In the genomic region with DNA sequence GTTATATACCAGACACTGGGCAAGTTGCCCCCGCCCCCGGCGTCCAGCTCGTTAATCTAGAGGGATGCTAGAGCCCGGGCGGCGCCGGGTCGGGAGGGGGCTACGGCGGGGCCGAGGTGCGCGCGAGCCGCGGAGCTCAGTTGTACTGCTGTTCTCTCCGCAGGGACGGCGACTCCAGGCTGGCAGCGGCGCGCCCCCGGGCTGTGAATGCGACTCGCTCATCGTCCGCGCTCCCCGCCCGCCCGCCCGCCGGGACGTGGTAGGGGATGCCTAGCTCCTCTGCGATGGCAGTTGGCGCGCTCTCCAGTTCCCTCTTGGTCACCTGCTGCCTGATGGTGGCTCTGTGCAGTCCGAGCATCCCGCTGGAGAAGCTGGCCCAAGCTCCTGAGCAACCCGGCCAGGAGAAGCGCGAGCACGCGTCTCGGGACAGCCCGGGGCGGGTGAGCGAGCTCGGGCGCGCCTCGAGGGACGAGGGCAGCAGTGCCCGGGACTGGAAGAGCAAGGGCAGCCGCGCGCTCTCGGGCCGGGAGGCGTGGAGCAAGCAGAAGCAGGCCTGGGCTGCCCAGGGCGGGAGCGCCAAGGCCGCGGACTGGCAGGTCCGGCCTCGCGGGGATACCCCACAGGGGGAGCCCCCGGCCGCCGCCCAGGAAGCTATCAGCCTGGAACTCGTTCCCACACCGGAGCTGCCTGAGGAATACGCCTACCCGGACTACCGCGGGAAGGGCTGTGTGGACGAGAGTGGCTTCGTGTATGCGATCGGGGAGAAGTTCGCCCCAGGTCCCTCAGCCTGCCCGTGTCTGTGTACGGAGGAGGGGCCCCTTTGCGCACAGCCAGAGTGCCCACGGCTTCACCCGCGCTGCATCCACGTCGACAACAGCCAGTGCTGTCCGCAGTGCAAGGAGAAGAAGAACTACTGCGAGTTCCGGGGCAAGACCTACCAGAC, we compare ENCODE assay signal across 8 mouse cellular contexts. TPM values are rescaled to one million over a fixed set of nuclear protein-coding genes. Genes with fewer than 3 reads are reported as not detected.
A peak's percentile ranks its signal among the peaks of the same experiment; 100 is the strongest.
DNase-seq lines count a peak whose midpoint lies in the region; ATAC-seq and TF ChIP-seq lines count a peak whose summit lies in the region.

No protein-coding gene starts in this region.

- H3K4me2 ChIP-seq in kidney, embryonic 16.5 days (replicated peaks; ENCODE audit: low read depth, low read length): peak overlapping the region; percentile 76
- H3K4me2 ChIP-seq in forebrain, postnatal 0 days (ENCODE audit: low read depth): peak overlapping the region; percentile 97
- H3K4me2 ChIP-seq in neural tube, embryonic 14.5 days (ENCODE audit: low read depth, low read length): peak overlapping the region; percentile 98

- WGBS in kidney, embryonic 16.5 days: under 1% methylated on average over 93 of the region's 93 CpGs
- under 1% methylated on average over 93 of the region's 93 CpGs for WGBS in forebrain, postnatal 0 days
- WGBS in limb, embryonic 10.5 days: under 1% methylated on average over 85 of the region's 93 CpGs
- whole genome bisulfite sequencing in neural tube, embryonic 14.5 days: under 1% methylated on average over 86 of the region's 93 CpGs

- H3K9ac ChIP-seq in kidney, embryonic 16.5 days (replicated peaks; ENCODE audit: low read length): peak overlapping the region; percentile 47; the same call in 1 of the 2 replicates
- peak overlapping the region; percentile 63 for H3K9ac ChIP-seq in forebrain, postnatal 0 days
- H3K9ac ChIP-seq in neural tube, embryonic 14.5 days (replicated peaks; ENCODE audit: low read depth, low read length): peak overlapping the region; percentile 55

- TF ChIP-seq CTCF in forebrain, postnatal 0 days (IDR thresholded peaks at IDR 0.05; ENCODE audit: low read depth): no peak

- no peak overlapping the region for H3K27ac ChIP-seq in kidney, embryonic 16.5 days (ENCODE audit: low read length)
- no peak overlapping the region for H3K27ac ChIP-seq in forebrain, postnatal 0 days (ENCODE audit: low read depth, low read length)
- peak overlapping the region; percentile 42; the same call in 1 of the 2 replicates for H3K27ac ChIP-seq in limb, embryonic 10.5 days
- no peak overlapping the region for H3K27ac ChIP-seq in neural tube, embryonic 14.5 days (ENCODE audit: low read depth, low read length)

- H3K9me3 ChIP-seq in kidney, embryonic 16.5 days (ENCODE audit: low read length): no peaks in the 10 kb centered on the region
- H3K9me3 ChIP-seq in forebrain, postnatal 0 days (ENCODE audit: low read length): no peaks in the 10 kb centered on the region
- no peaks in the 10 kb centered on the region for H3K9me3 ChIP-seq in limb, embryonic 10.5 days (replicated peaks)
- no peaks in the 10 kb centered on the region for H3K9me3 ChIP-seq in neural tube, embryonic 14.5 days (ENCODE audit: control insufficient read depth, low read length)

- H3K4me1 ChIP-seq in kidney, embryonic 16.5 days (ENCODE audit: insufficient read depth, low read length): peaks cover 27% of the 10 kb centered on the region
- H3K4me1 ChIP-seq in forebrain, postnatal 0 days (ENCODE audit: insufficient read depth): peaks cover 5% of the 10 kb centered on the region; the same call in 1 of the 2 replicates
- H3K4me1 ChIP-seq in limb, embryonic 10.5 days: peaks cover 26% of the 10 kb centered on the region
- no peaks in the 10 kb centered on the region; the same call in none of the 2 replicates for H3K4me1 ChIP-seq in neural tube, embryonic 14.5 days (ENCODE audit: control insufficient read depth, insufficient read depth, low read length)

- peaks cover 68% of the 10 kb centered on the region for H3K27me3 ChIP-seq in kidney, embryonic 16.5 days (ENCODE audit: insufficient read depth, low read length)
- peaks cover 44% of the 10 kb centered on the region for H3K27me3 ChIP-seq in forebrain, postnatal 0 days (ENCODE audit: insufficient read depth, low read length)
- H3K27me3 ChIP-seq in limb, embryonic 10.5 days (ENCODE audit: low read depth, poor library complexity, severe bottlenecking): peaks cover 64% of the 10 kb centered on the region
- peaks cover 15% of the 10 kb centered on the region for H3K27me3 ChIP-seq in neural tube, embryonic 14.5 days (ENCODE audit: control insufficient read depth, insufficient read depth, low read length)

- DNase-seq in kidney, adult 9 months: no peak
- peak; percentile 63 for DNase-seq in embryo, embryonic 10 days (ENCODE audit: low spot score)
- DNase-seq in forebrain, postnatal 0 days: peak; percentile 46
- peak; percentile 69 for DNase-seq in limb, embryonic 10.5 days (ENCODE audit: low spot score)
- DNase-seq in thymus, postnatal 25 days: no peak

- H3K36me3 ChIP-seq in kidney, embryonic 16.5 days (ENCODE audit: insufficient read depth, low read length): no peaks in the 10 kb centered on the region
- H3K36me3 ChIP-seq in forebrain, postnatal 0 days (ENCODE audit: insufficient read depth): no peaks in the 10 kb centered on the region
- no peaks in the 10 kb centered on the region for H3K36me3 ChIP-seq in limb, embryonic 10.5 days
- H3K36me3 ChIP-seq in neural tube, embryonic 14.5 days (ENCODE audit: control insufficient read depth, insufficient read depth, low read length): no peaks in the 10 kb centered on the region

- H3K4me3 ChIP-seq in kidney, embryonic 16.5 days (ENCODE audit: low read length): peak overlapping the region; percentile 48
- H3K4me3 ChIP-seq in forebrain, postnatal 0 days (ENCODE audit: low read depth, low read length): peak overlapping the region; percentile 59
- H3K4me3 ChIP-seq in limb, embryonic 10.5 days: peak overlapping the region; percentile 60
- peak overlapping the region; percentile 62 for H3K4me3 ChIP-seq in neural tube, embryonic 14.5 days (ENCODE audit: low read depth, low read length)

- peak; percentile 79 for ATAC-seq in kidney, embryonic 16.5 days (ENCODE audit: low FRiP score, low TSS enrichment)
- peak; percentile 63 for ATAC-seq in forebrain, postnatal 0 days
- peak; percentile 77 for ATAC-seq in neural tube, embryonic 14.5 days (ENCODE audit: low read depth)
- no peak for ATAC-seq in erythroid progenitor cell, adult 5-6 weeks (replicated peaks; ENCODE audit: low FRiP score, poor library complexity, severe bottlenecking)

RNA-seq across cellular contexts. Expression of gene Vwc2, which starts 1.9 kb away (rescaled TPM):
- 1.1 and 1.2 TPM in 2 replicates for polyA plus RNA-seq in kidney, embryonic 16.5 days (2015; fragmentation: Nextera tagmentation; extraction: Ambion mirVana)
- 13.6 and 14.5 TPM in 2 replicates for total RNA-seq in forebrain, postnatal 0 days (2014; rRNA removed)
- polyA plus RNA-seq in forebrain, postnatal 0 days (2015; fragmentation: Nextera tagmentation; extraction: Ambion mirVana): 7.3 and 8.2 TPM in 2 replicates
- polyA plus RNA-seq in limb, embryonic 10.5 days (2016; fragmentation: Nextera tagmentation; extraction: Ambion mirVana): 0.06 TPM in 1 of 2 replicates, not detected in the other
- polyA plus RNA-seq in neural tube, embryonic 14.5 days (2014; fragmentation: Nextera tagmentation; extraction: Ambion mirVana): 10.0 and 14.0 TPM in 2 replicates
- not detected in 2 replicates for total RNA-seq in erythroid progenitor cell, adult 5-6 weeks (2015; ENCODE audit: low replicate concordance)
- total RNA-seq in erythroid progenitor cell, adult 5-6 weeks (2017; ENCODE audit: low replicate concordance): not detected in 2 replicates

Comparison
In these comparisons a context has a peak if more than half of its experiments do, and no peak if none do; other contexts are left out.
1. DNase-seq: peak in embryo, embryonic 10 days (single experiment), forebrain, postnatal 0 days (single experiment) and limb, embryonic 10.5 days (single experiment); none in kidney, adult 9 months (single experiment) and thymus, postnatal 25 days (single experiment).
2. Peak in every context shown above with its lines, with median percentiles within 50 percentile points of each other: H3K4me2 ChIP-seq, H3K4me3 ChIP-seq and H3K9ac ChIP-seq.